Mouse (Mus musculus) heart, postnatal 0 days (tissue): ENCODE results near the gene Rbm3. TPM values are rescaled to one million over a fixed set of nuclear protein-coding genes. Genes with fewer than 3 reads are reported as not detected.

ENCODE experiments used
- ATAC-seq: fragments of 200-750 bp; cut with Nextera tagmentation; 2 replicates; pipeline ENCODE4 v1.8.0; 2017; ENCODE audit warnings: low read depth, moderate number of reproducible peaks, moderate library complexity; ENCODE audit not compliant: insufficient read depth
- DNase-seq: peaks from one replicate; pipeline ENCODE4 v3.0.0-alpha.2; 2016; ENCODE audit warnings: low spot score
- H3K27ac ChIP-seq: fragments of 300-500 bp; sonication (generic); 2 replicates; pipeline ENCODE4 v1.5.1; 2014; ENCODE audit warnings: low read depth, mild to moderate bottlenecking
- H3K27me3 ChIP-seq: fragments of 300-500 bp; sonication (generic); 2 replicates; pipeline ENCODE4 v1.6.1; 2014; ENCODE audit warnings: low read length, mixed read lengths; ENCODE audit not compliant: control insufficient read depth, insufficient read depth
- H3K36me3 ChIP-seq: fragments of 300-500 bp; sonication (generic); replicated peaks from 2 replicates; pipeline ENCODE4 v1.6.1; 2014; ENCODE audit warnings: low read length, mixed read lengths; ENCODE audit not compliant: control insufficient read depth, insufficient read depth
- H3K4me1 ChIP-seq: fragments of 300-500 bp; sonication (generic); 2 replicates; pipeline ENCODE4 v1.6.1; 2014; ENCODE audit warnings: antibody characterized with exemption; ENCODE audit not compliant: control insufficient read depth, insufficient read depth
- H3K4me2 ChIP-seq: fragments of 300-500 bp; sonication (generic); 2 replicates; pipeline ENCODE4 v1.6.1; 2014; ENCODE audit warnings: low read depth, mild to moderate bottlenecking, low read length, moderate library complexity
- H3K4me3 ChIP-seq: fragments of 300-500 bp; sonication (generic); 2 replicates; pipeline ENCODE4 v1.5.1; 2014; ENCODE audit warnings: low read depth, low read length
- H3K9ac ChIP-seq: fragments of 300-500 bp; sonication (generic); replicated peaks from 2 replicates; pipeline ENCODE4 v1.6.1; 2014; ENCODE audit warnings: low read depth, low read length, mixed read lengths
- H3K9me3 ChIP-seq: fragments of 300-500 bp; sonication (generic); replicated peaks from 2 replicates; pipeline ENCODE4 v1.6.1; 2016; ENCODE audit warnings: low read length; ENCODE audit not compliant: control insufficient read depth
- CTCF ChIP-seq: IDR thresholded peaks from 2 replicates; pipeline ENCODE4 v1.5.1; 2016; ENCODE audit warnings: antibody characterized with exemption, control low read depth, low read depth
- EP300 ChIP-seq: IDR thresholded peaks from 2 replicates; pipeline ENCODE4 v1.6.1; 2016; ENCODE audit warnings: antibody characterized with exemption, low read depth
- whole genome bisulfite sequencing: fragments of 180-500 bp; shearing (Covaris S2); extraction: QIAGEN DNeasy Blood & Tissue Kit; methylation state at CpG from one replicate; pipeline ENCODE4 v1.1.7; 2014; 5-methylcytosine and 5-hydroxymethylcytosine counted together
- polyA plus RNA-seq: library from polyadenylated mRNA; unstranded; fragments of >200 nt; fragmentation: Nextera tagmentation; extraction: Ambion mirVana; gene quantifications from 2 replicates; pipeline ENCODE4 v1.2.1, GENCODE M21; 2015
- total RNA-seq: library from RNA; depleted of rRNA; stranded (reverse); fragments of >200 nt; gene quantifications from 2 replicates; pipeline ENCODE4 v1.2.3, GENCODE M21; 2014; ENCODE audit warnings: low replicate concordance

Rbm3 gene
- total and polyA plus RNA-seq, 2 experiments from 2014 or later = 439 to 551 TPM

GRCm38 (mm10) chrX:8179646-8180045, 34.0 kb upstream of the Rbm3 start:
- H3K27ac ChIP-seq = no peak overlapping the region
- 64% methylated on average over 5 of the region's 5 CpGs for WGBS
- no peak for ATAC-seq

GRCm38 (mm10) chrX:8178871-8179270, 33.2 kb upstream of the Rbm3 start:
- ATAC-seq = no peak
- TF ChIP-seq EP300 (no peak), CTCF (no peak)
- no peaks in the 10 kb centered on the region for H3K27me3 ChIP-seq
- 66% methylated on average over 2 of the region's 2 CpGs for WGBS
- no peaks in the 10 kb centered on the region for H3K4me1 ChIP-seq
- H3K36me3 ChIP-seq = no peaks in the 10 kb centered on the region
- H3K4me3 ChIP-seq = no peak overlapping the region
- H3K9me3 ChIP-seq = no peaks in the 10 kb centered on the region
- no peak overlapping the region for H3K4me2 ChIP-seq
- DNase-seq = no peak
- H3K9ac ChIP-seq = no peak overlapping the region
- H3K27ac ChIP-seq = no peak overlapping the region

More at GRCm38 (mm10) chrX:8179646-8180045, 34.0 kb upstream of the Rbm3 start:
- no peak overlapping the region for H3K9ac ChIP-seq
- no peak overlapping the region for H3K4me2 ChIP-seq
- H3K9me3 ChIP-seq = no peaks in the 10 kb centered on the region
- TF ChIP-seq CTCF (no peak), EP300 (no peak)
- no peak for DNase-seq
- H3K36me3 ChIP-seq = no peaks in the 10 kb centered on the region
- no peaks in the 10 kb centered on the region for H3K4me1 ChIP-seq
- no peak overlapping the region for H3K4me3 ChIP-seq
- no peaks in the 10 kb centered on the region for H3K27me3 ChIP-seq

- no peaks in the 10 kb centered on the region for H3K9me3 ChIP-seq
- 0 out of 2 replicates have a peak, but pooled peaks cover 3% of the 10 kb centered on the region for H3K36me3 ChIP-seq
- whole genome bisulfite sequencing = 7% methylated on average over 54 of the region's 56 CpGs
- TF ChIP-seq EP300 (no peak), CTCF (peak; percentile 19; the same call in 1 of the 2 replicates)
- H3K4me1 ChIP-seq = no peaks in the 10 kb centered on the region
- H3K9ac ChIP-seq = peak within 1 kb of the TSS; percentile 68
- H3K4me3 ChIP-seq = peak within 1 kb of the TSS; percentile 79
- ATAC-seq = peak; percentile 96
- peak within 1 kb of the TSS; percentile 76 for H3K27ac ChIP-seq
- DNase-seq = peak; percentile 76
- H3K4me2 ChIP-seq = peak within 1 kb of the TSS; percentile 68
- no peaks in the 10 kb centered on the region for H3K27me3 ChIP-seq
Measured at GRCm38 (mm10) chrX:8175504-8176385, 30.1 kb upstream of the Rbm3 start, which contains the start of gene Tbc1d25. Gene Tbc1d25 (minus strand): TSS chrX:8176181.

GRCm38 (mm10) chrX:8175169-8175503, 29.5 kb upstream of the Rbm3 start:
- H3K4me3 ChIP-seq = peak overlapping the region; percentile 79
- no peak for TF ChIP-seq EP300
- TF ChIP-seq CTCF = no peak
- DNase-seq = no peak
- WGBS = 12% methylated on average over 4 of the region's 4 CpGs
- H3K36me3 ChIP-seq = 0 out of 2 replicates have a peak, but pooled peaks cover 7% of the 10 kb centered on the region
- H3K4me1 ChIP-seq = no peaks in the 10 kb centered on the region
- 0 out of 2 replicates have a peak overlapping the region, but pooled peaks have one; percentile 76 for H3K27ac ChIP-seq
- ATAC-seq = no peak
- peak overlapping the region; percentile 68 for H3K9ac ChIP-seq
- no peaks in the 10 kb centered on the region for H3K9me3 ChIP-seq
- H3K27me3 ChIP-seq = no peaks in the 10 kb centered on the region
- peak overlapping the region; percentile 68 for H3K4me2 ChIP-seq

- H3K4me3 ChIP-seq = no peak overlapping the region
- ATAC-seq = no peak
- H3K4me1 ChIP-seq = no peaks in the 10 kb centered on the region
- no peak for DNase-seq
- no peaks in the 10 kb centered on the region for H3K9me3 ChIP-seq
- H3K9ac ChIP-seq = no peak overlapping the region
- TF ChIP-seq EP300 (no peak), CTCF (no peak)
- 85% methylated on average over 10 of the region's 10 CpGs for WGBS
- no peaks in the 10 kb centered on the region for H3K27me3 ChIP-seq
- H3K27ac ChIP-seq = no peak overlapping the region
- 0 out of 2 replicates have a peak, but pooled peaks cover 11% of the 10 kb centered on the region for H3K36me3 ChIP-seq
- H3K4me2 ChIP-seq = no peak overlapping the region
Measured at GRCm38 (mm10) chrX:8167716-8168647, 22.3 kb upstream of the Rbm3 start.
